Mouse (Mus musculus) stomach, postnatal 0 days (tissue): ENCODE results near the gene Ppp1r3f. TPM values are rescaled to one million over a fixed set of nuclear protein-coding genes. Genes with fewer than 3 reads are reported as not detected.

ENCODE experiments used
- ATAC-seq: fragments of 200-750 bp; cut with Nextera tagmentation; 2 replicates; pipeline ENCODE4 v1.8.0; 2017; ENCODE audit not compliant: low FRiP score, low TSS enrichment
- DNase-seq: peaks from one replicate; pipeline ENCODE4 v3.0.0-alpha.2; 2016; ENCODE audit warnings: low spot score
- H3K27ac ChIP-seq: fragments of 300-500 bp; sonication (generic); replicated peaks from 2 replicates; pipeline ENCODE4 v1.5.1; 2014; ENCODE audit warnings: mild to moderate bottlenecking, control low read depth
- H3K27me3 ChIP-seq: fragments of 300-500 bp; sonication (generic); 2 replicates; pipeline ENCODE4 v1.6.1; 2014; ENCODE audit warnings: low read length; ENCODE audit not compliant: control insufficient read depth, insufficient read depth
- H3K36me3 ChIP-seq: fragments of 300-500 bp; sonication (generic); 2 replicates; pipeline ENCODE4 v1.6.1; 2014; ENCODE audit warnings: low read length, mixed read lengths; ENCODE audit not compliant: control insufficient read depth, insufficient read depth
- H3K4me1 ChIP-seq: fragments of 300-500 bp; sonication (generic); replicated peaks from 2 replicates; pipeline ENCODE4 v1.6.1; 2014; ENCODE audit warnings: antibody characterized with exemption; ENCODE audit not compliant: control insufficient read depth, insufficient read depth
- H3K4me2 ChIP-seq: fragments of 300-500 bp; sonication (generic); replicated peaks from 2 replicates; pipeline ENCODE4 v1.6.1; 2014; ENCODE audit warnings: low read depth, mild to moderate bottlenecking, control low read depth, moderate library complexity
- H3K4me3 ChIP-seq: fragments of 300-500 bp; sonication (generic); 2 replicates; pipeline ENCODE4 v1.5.1; 2014; ENCODE audit warnings: low read depth, low read length, control low read depth
- H3K9ac ChIP-seq: fragments of 300-500 bp; sonication (generic); 2 replicates; pipeline ENCODE4 v1.6.1; 2014; ENCODE audit warnings: mild to moderate bottlenecking, low read length, control low read depth, mixed read lengths
- H3K9me3 ChIP-seq: fragments of 300-500 bp; sonication (generic); 2 replicates; pipeline ENCODE4 v1.6.1; 2016; ENCODE audit warnings: low read length; ENCODE audit not compliant: control insufficient read depth
- CTCF ChIP-seq: IDR thresholded peaks from 2 replicates; pipeline ENCODE4 v1.5.1; 2016; ENCODE audit warnings: antibody characterized with exemption, low read depth, mild to moderate bottlenecking, moderate library complexity
- EP300 ChIP-seq: optimal IDR thresholded peaks from 2 replicates; pipeline ENCODE3; 2016; ENCODE audit warnings: antibody characterized with exemption
- WGBS: fragments of 180-500 bp; shearing (Covaris S2); extraction: QIAGEN DNeasy Blood & Tissue Kit; methylation state at CpG from one replicate; pipeline ENCODE4 v1.1.7; 2014; 5-methylcytosine and 5-hydroxymethylcytosine counted together
- polyA plus RNA-seq: library from polyadenylated mRNA; unstranded; fragments of >200 nt; fragmentation: Nextera tagmentation; extraction: Ambion mirVana; gene quantifications from 2 replicates; pipeline ENCODE4 v1.2.1, GENCODE M21; 2015

Gene Ppp1r3f
- polyA plus RNA-seq, 1 experiment from 2014 or later = 0.79 TPM

DNA sequence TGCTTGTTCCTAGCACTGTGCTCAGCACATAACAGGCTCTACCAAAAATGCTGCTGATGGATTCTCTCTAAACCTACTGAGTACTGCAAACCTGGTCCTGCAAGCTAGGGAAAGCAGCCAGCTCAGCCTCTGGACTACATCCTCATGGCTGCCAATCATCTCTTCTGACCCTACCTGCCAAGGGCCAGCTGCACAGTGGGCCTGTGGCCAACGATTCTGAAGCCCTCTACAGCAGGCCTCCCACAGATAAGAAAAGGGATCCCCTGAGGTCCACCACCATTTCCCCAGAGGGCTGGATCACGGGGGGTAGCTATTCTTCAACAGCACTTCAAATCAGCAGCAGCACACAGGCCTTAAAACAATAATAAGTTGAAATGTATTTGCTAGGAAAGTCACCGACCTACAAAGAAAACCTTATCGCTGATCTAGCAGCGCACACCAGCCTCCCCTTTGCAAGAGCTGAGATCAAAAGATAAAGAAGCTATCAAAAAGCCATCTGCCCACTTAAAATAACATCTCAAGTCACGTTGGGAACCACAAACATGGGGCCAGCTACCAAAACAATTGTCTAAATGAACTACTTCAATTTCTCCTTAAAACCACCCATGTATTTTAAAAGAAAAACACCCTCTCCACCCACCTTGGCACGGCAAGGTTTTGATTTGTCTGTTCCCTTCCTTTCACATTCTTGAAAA is 3.5 kb downstream of the Ppp1r3f start:
- ATAC-seq (no peak), DNase-seq (no peak)
- H3K4me2 ChIP-seq = no peak overlapping the region
- H3K9ac ChIP-seq = no peak overlapping the region
- H3K9me3 ChIP-seq = no peaks in the 10 kb centered on the region
- H3K4me1 ChIP-seq = no peaks in the 10 kb centered on the region
- TF ChIP-seq CTCF (no peak), EP300 (no peak)
- H3K27ac ChIP-seq = no peak overlapping the region
- 60% methylated on average over 7 of the region's 7 CpGs for WGBS
- H3K36me3 ChIP-seq = no peaks in the 10 kb centered on the region
- H3K4me3 ChIP-seq = no peak overlapping the region
- no peaks in the 10 kb centered on the region for H3K27me3 ChIP-seq

DNA sequence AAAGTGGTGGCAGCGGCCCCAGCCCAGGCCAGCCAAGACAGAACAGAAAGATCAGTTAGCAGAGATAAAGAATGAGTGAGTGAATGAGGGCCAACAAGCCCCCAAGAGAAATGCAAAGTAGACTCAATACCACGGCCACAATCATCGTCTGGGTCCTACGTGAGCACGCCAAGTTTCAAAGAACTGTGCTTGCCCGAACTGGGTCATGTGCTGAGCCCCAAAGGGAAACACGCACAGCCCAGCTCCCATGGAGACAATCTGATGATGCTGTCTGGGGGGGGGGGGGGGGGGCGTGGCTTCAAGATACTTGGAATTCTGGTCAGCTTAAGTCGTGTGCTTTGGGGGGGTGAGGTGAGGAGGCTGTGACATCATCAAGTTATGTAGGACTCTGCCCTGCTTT is 6.6 kb downstream of the Ppp1r3f start:
- H3K4me3 ChIP-seq = no peak overlapping the region
- WGBS = 85% methylated on average over 8 of the region's 9 CpGs
- H3K4me2 ChIP-seq = no peak overlapping the region
- no peaks in the 10 kb centered on the region for H3K27me3 ChIP-seq
- H3K9me3 ChIP-seq = no peaks in the 10 kb centered on the region
- H3K4me1 ChIP-seq = no peaks in the 10 kb centered on the region
- H3K9ac ChIP-seq = no peak overlapping the region
- no peak for ATAC-seq
- TF ChIP-seq EP300 (no peak), CTCF (no peak)
- DNase-seq = no peak
- H3K36me3 ChIP-seq = no peaks in the 10 kb centered on the region
- H3K27ac ChIP-seq = no peak overlapping the region

DNA sequence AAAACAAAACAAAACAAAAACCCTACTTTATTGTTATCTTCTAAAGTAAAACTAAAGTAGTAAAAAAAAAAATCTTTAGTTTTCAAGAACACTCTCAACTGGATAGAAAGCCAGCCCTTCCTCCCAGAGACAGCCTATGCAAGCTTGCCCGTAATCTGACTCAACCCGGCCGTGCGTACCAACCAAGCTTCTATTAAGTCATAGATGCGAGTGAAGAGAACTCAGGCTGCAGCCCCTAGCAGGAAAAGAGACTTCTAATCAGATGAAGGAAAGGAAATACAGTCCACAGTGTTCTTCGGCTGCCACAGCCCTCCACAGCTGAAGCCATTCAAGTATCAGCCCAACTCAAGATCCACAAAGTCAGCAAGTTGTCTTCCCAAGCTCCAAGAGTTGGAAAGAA is 7.7 kb downstream of the Ppp1r3f start:
- Histone ChIP-seq H3K9ac (no peak overlapping the region), H3K27me3 (no peaks in the 10 kb centered on the region), H3K4me2 (no peak overlapping the region), H3K9me3 (no peaks in the 10 kb centered on the region), H3K4me3 (no peak overlapping the region), H3K36me3 (no peaks in the 10 kb centered on the region), H3K4me1 (no peaks in the 10 kb centered on the region), H3K27ac (no peak overlapping the region)
- ATAC-seq (no peak), DNase-seq (no peak)
- TF ChIP-seq CTCF = no peak
- 83% methylated on average over 6 of the region's 6 CpGs for WGBS

DNA sequence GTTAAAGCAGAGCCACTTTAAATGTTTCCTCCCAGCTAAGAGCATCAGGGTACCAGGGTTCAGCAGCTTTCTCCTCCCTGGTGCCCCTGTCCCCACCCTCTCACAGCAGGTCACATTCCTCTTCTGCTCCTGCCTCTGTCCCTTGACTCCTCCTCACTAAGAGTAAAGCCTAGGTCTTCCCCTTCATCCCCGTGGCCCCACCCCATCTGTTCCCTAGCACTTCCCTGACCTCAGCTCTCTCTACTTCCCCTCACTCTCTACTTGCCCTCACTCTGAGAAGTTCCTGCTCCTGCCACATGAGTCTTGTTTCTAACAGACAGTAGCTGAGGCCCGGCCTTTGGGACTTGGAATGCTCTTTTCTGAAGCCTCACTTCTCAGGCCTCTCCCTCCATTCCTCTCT is 11.0 kb downstream of the Ppp1r3f start:
- WGBS = 33% methylated on average over 2 of the region's 2 CpGs
- H3K9ac ChIP-seq = no peak overlapping the region
- no peaks in the 10 kb centered on the region for H3K9me3 ChIP-seq
- no peak overlapping the region for H3K4me2 ChIP-seq
- TF ChIP-seq CTCF (no peak), EP300 (no peak)
- no peaks in the 10 kb centered on the region for H3K4me1 ChIP-seq
- no peaks in the 10 kb centered on the region for H3K36me3 ChIP-seq
- H3K27me3 ChIP-seq = no peaks in the 10 kb centered on the region
- no peak overlapping the region for H3K27ac ChIP-seq
- ATAC-seq (no peak), DNase-seq (no peak)
- H3K4me3 ChIP-seq = no peak overlapping the region

DNA sequence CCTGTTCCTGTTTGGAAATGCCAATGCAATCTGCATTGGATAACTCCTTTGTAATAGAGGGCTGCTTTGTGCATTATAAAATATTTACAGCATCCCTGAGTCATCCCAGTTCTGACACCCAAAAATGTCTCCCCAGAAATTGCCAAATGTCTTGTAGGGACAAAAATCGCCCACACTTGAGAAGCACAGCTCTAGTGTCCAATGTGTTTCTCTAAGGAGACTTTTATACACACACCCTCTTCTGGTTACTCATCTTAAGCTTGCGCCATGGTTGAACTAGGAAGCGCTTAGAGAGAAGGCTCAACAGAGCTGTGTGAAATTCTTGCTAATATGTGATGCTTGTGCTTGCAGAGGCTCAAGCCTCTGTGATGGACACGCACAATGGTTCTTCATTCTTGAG is 20.6 kb downstream of the Ppp1r3f start:
- Histone ChIP-seq H3K9ac (no peak overlapping the region), H3K36me3 (no peaks in the 10 kb centered on the region), H3K4me3 (no peak overlapping the region), H3K27me3 (no peaks in the 10 kb centered on the region), H3K4me1 (no peaks in the 10 kb centered on the region), H3K9me3 (no peaks in the 10 kb centered on the region), H3K4me2 (no peak overlapping the region), H3K27ac (no peak overlapping the region)
- TF ChIP-seq EP300 (no peak), CTCF (no peak)
- ATAC-seq (no peak), DNase-seq (no peak)
- WGBS = 90% methylated on average over 4 of the region's 4 CpGs

DNA sequence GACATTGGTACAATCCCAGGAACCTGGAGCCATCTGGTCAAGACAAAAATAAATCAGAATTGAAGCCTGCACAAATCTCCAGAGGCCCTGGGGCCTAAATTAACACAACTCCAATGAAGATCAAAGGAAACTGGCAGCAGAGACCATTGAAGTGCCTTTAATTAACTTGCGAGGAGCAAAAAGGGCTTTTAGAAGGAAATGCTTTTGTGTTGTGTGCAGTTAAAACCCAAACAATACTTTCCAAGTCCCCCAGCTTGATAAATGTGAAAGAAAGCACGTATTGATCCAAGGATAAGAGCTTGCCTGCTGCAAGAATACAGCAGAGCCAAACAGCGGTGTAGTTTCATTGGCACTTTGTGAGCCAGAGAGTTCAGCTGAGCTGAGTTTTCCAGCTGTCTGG is 49.1 kb downstream of the Ppp1r3f start:
- Histone ChIP-seq H3K9ac (no peak overlapping the region), H3K4me1 (no peaks in the 10 kb centered on the region), H3K4me2 (no peak overlapping the region), H3K27me3 (no peaks in the 10 kb centered on the region), H3K36me3 (no peaks in the 10 kb centered on the region), H3K27ac (no peak overlapping the region), H3K4me3 (no peak overlapping the region), H3K9me3 (no peaks in the 10 kb centered on the region)
- DNase-seq (no peak), ATAC-seq (no peak)
- WGBS = 39% methylated on average over 3 of the region's 3 CpGs
- no peak for TF ChIP-seq CTCF
- no peak for TF ChIP-seq EP300

Other genes starting within 250 kb of the Ppp1r3f start
- gene Usp27x, start 198.5 kb downstream of the Ppp1r3f start, polyA plus RNA-seq = 0.41 and 0.46 TPM in 2 replicates
- not detected in 2 replicates for gene Foxp3, start 639 bp downstream of the Ppp1r3f start, polyA plus RNA-seq
- gene Ccdc22, start 31.2 kb upstream of the Ppp1r3f start, polyA plus RNA-seq = 13.8 and 14.0 TPM in 2 replicates
- gene Cacna1f, start 32.8 kb upstream of the Ppp1r3f start, polyA plus RNA-seq = not detected in 2 replicates
- 6.5 and 6.8 TPM in 2 replicates for gene Syp, start 64.2 kb upstream of the Ppp1r3f start, polyA plus RNA-seq
- 8.5 and 9.7 TPM in 2 replicates for gene Prickle3, start 83.0 kb upstream of the Ppp1r3f start, polyA plus RNA-seq
- 262 and 271 TPM in 2 replicates for gene Plp2, start 97.1 kb upstream of the Ppp1r3f start, polyA plus RNA-seq
- gene Magix, start 107.0 kb upstream of the Ppp1r3f start, polyA plus RNA-seq = 0.95 and 1.3 TPM in 2 replicates
- 18.0 and 18.5 TPM in 2 replicates for gene Gpkow, start 122.8 kb upstream of the Ppp1r3f start, polyA plus RNA-seq
- gene Wdr45, start 140.1 kb upstream of the Ppp1r3f start, polyA plus RNA-seq = 30.3 and 33.6 TPM in 2 replicates
- gene Gm45208, start 148.0 kb upstream of the Ppp1r3f start, polyA plus RNA-seq = not detected in 2 replicates
- 23.8 and 26.0 TPM in 2 replicates for gene Praf2, start 154.2 kb upstream of the Ppp1r3f start, polyA plus RNA-seq
- gene Ccdc120, start 176.6 kb upstream of the Ppp1r3f start, polyA plus RNA-seq = 21.5 and 23.0 TPM in 2 replicates
- gene Tfe3, start 188.3 kb upstream of the Ppp1r3f start, polyA plus RNA-seq = 17.3 and 18.2 TPM in 2 replicates
- 20.0 and 20.9 TPM in 2 replicates for gene Gripap1, start 215.5 kb upstream of the Ppp1r3f start, polyA plus RNA-seq
- 0.42 and 0.92 TPM in 2 replicates for gene Kcnd1, start 248.0 kb upstream of the Ppp1r3f start, polyA plus RNA-seq